Mouse (Mus musculus) lung, postnatal 0 days (tissue): ENCODE measurements at regions not wholly inside any gene's neighbourhood (a gene's known extent, or its start where the extent isn't known, plus 50 kb on each side); places are given as distances from the start of the nearest gene placed in this dataset.

ENCODE experiments used
- ATAC-seq: fragments of 200-750 bp; cut with Nextera tagmentation; 2 replicates; pipeline ENCODE4 v1.8.0; 2017; ENCODE audit warnings: moderate library complexity
- DNase-seq: peaks from one replicate; pipeline ENCODE4 v3.0.0-alpha.2; 2016; ENCODE audit warnings: low spot score
- H3K27ac ChIP-seq: fragments of 300-500 bp; sonication (generic); 2 replicates; pipeline ENCODE4 v1.5.1; 2014; ENCODE audit warnings: antibody characterized with exemption, mild to moderate bottlenecking, low read length, mixed read lengths
- H3K27me3 ChIP-seq: fragments of 300-500 bp; sonication (generic); replicated peaks from 2 replicates; pipeline ENCODE4 v1.6.1; 2014; ENCODE audit warnings: low read length, mixed read lengths; ENCODE audit not compliant: insufficient read depth
- H3K36me3 ChIP-seq: fragments of 300-500 bp; sonication (generic); 2 replicates; pipeline ENCODE4 v1.6.1; 2014; ENCODE audit warnings: low read length, mixed read lengths; ENCODE audit not compliant: insufficient read depth
- H3K4me1 ChIP-seq: fragments of 300-500 bp; sonication (generic); 2 replicates; pipeline ENCODE4 v1.6.1; 2014; ENCODE audit warnings: antibody characterized with exemption, low read depth, low read length, mixed read lengths; ENCODE audit not compliant: insufficient read depth
- H3K4me2 ChIP-seq: fragments of 300-500 bp; sonication (generic); replicated peaks from 2 replicates; pipeline ENCODE4 v1.6.1; 2014; ENCODE audit warnings: low read depth, mild to moderate bottlenecking, low read length, moderate library complexity, mixed read lengths
- H3K4me3 ChIP-seq: fragments of 300-500 bp; sonication (generic); 2 replicates; pipeline ENCODE4 v1.5.1; 2014; ENCODE audit warnings: low read depth, low read length
- H3K9ac ChIP-seq: fragments of 300-500 bp; sonication (generic); replicated peaks from 2 replicates; pipeline ENCODE4 v1.6.1; 2014; ENCODE audit warnings: low read depth, mild to moderate bottlenecking
- H3K9me3 ChIP-seq: fragments of 300-500 bp; sonication (generic); 2 replicates; pipeline ENCODE4 v1.6.1; 2016; ENCODE audit warnings: low read length, mixed read lengths
- CTCF ChIP-seq: IDR thresholded peaks from 2 replicates; pipeline ENCODE4 v1.5.1; 2016; ENCODE audit warnings: antibody characterized with exemption, mild to moderate bottlenecking
- EP300 ChIP-seq: IDR thresholded peaks from 2 replicates; pipeline ENCODE4 v1.6.1; 2016; ENCODE audit warnings: antibody characterized with exemption, mild to moderate bottlenecking, control low read depth
- WGBS: fragments of 180-500 bp; shearing (Covaris S2); extraction: QIAGEN DNeasy Blood & Tissue Kit; methylation state at CpG from one replicate; pipeline ENCODE4 v1.1.7; 2014; 5-methylcytosine and 5-hydroxymethylcytosine counted together

- WGBS: 65% methylated on average over 1 of the region's 1 CpGs
- Histone ChIP-seq H3K27ac (no peak overlapping the region), H3K27me3 (no peaks in the 10 kb centered on the region), H3K4me3 (no peak overlapping the region), H3K4me2 (no peak overlapping the region), H3K4me1 (no peaks in the 10 kb centered on the region), H3K36me3 (no peaks in the 10 kb centered on the region), H3K9ac (no peak overlapping the region), H3K9me3 (no peaks in the 10 kb centered on the region)
- DNase-seq: no peak
- ATAC-seq: no peak
- TF ChIP-seq CTCF (no peak), EP300 (no peak)
These were observed 284.7 kb downstream of the Rps24 start for GRCm38 (mm10) chr14:24771663-24772062.

- H3K27me3 ChIP-seq: no peaks in the 10 kb centered on the region
- no peaks in the 10 kb centered on the region for H3K36me3 ChIP-seq
- H3K4me2 ChIP-seq: no peak overlapping the region
- TF ChIP-seq CTCF: no peak
- no peak for TF ChIP-seq EP300
- H3K4me3 ChIP-seq: no peak overlapping the region
- 58% methylated on average over 4 of the region's 4 CpGs for WGBS
- no peak overlapping the region for H3K27ac ChIP-seq
- H3K9me3 ChIP-seq: no peaks in the 10 kb centered on the region
- ATAC-seq: peak; percentile 17; the same call in 1 of the 2 replicates
- H3K9ac ChIP-seq: no peak overlapping the region
- no peak for DNase-seq
- no peaks in the 10 kb centered on the region for H3K4me1 ChIP-seq
These were observed 285.2 kb downstream of the Rps24 start for GRCm38 (mm10) chr14:24772129-24772528.

DNA sequence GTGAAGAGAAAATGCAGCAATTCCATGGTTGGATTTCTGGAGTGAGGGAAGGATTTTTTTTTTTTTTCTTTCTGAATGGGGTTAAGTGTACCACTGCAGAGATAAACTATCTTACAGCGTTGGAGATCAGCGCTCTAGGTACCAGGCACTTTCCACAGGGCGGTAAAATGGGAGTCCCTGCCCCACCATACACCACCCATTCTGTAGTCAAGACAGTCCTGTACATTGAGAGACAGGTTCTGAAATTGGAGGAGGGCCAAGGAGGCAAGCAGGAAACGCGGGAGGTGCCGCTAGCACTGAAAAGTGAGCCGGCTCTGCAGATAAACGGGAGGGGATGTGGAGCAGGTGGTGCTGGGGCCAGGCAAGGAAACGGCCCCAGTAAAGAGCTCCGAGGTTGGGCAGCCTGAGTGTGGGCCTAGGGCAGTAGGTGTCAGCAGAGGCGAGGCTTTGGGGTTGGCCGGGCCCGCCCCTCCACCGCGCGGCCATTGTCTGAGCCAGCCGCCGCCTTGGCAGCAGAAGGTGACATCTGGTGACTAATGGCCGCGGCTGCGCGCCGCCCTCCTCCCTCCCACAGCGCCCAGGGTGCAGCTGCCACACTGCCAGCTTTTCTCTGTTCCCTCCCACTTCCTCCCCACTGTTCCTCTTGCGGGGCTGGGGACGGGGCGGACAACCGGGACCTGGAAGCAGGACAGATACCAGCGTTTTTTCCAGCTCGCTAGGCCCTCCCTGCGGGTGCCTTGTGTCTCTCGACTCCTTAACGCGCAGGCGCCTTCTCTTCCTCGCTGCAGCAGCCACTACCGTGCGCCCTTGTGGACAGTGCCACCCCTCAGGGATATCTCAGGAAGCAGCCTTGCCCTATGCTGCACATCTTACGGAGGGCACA, 292.1 kb downstream of the Rps24 start:
- H3K9me3 ChIP-seq: no peaks in the 10 kb centered on the region
- peak; percentile 91 for DNase-seq
- H3K4me2 ChIP-seq: peak overlapping the region; percentile 65
- no peaks in the 10 kb centered on the region; the same call in 1 of the 2 replicates for H3K4me1 ChIP-seq
- H3K4me3 ChIP-seq: peak overlapping the region; percentile 35
- peak overlapping the region; percentile 51 for H3K27ac ChIP-seq
- H3K27me3 ChIP-seq: no peaks in the 10 kb centered on the region
- H3K9ac ChIP-seq: 0 out of 2 replicates have a peak overlapping the region, but pooled peaks have one; percentile 12
- under 1% methylated on average over 29 of the region's 39 CpGs for WGBS
- peak; percentile 65 for TF ChIP-seq CTCF
- TF ChIP-seq EP300: peak; percentile 57; the same call in 1 of the 2 replicates
- peak; percentile 97 for ATAC-seq
- no peaks in the 10 kb centered on the region for H3K36me3 ChIP-seq

- Histone ChIP-seq H3K4me3 (no peak overlapping the region), H3K27ac (no peak overlapping the region), H3K9ac (no peak overlapping the region), H3K9me3 (no peaks in the 10 kb centered on the region), H3K4me1 (no peaks in the 10 kb centered on the region; the same call in 1 of the 2 replicates), H3K36me3 (no peaks in the 10 kb centered on the region), H3K27me3 (no peaks in the 10 kb centered on the region), H3K4me2 (no peak overlapping the region)
- DNase-seq (no peak), ATAC-seq (no peak)
- no peak for TF ChIP-seq CTCF
- no peak for TF ChIP-seq EP300
- WGBS: 88% methylated on average over 3 of the region's 3 CpGs
These were observed 294.7 kb downstream of the Rps24 start for GRCm38 (mm10) chr14:24781674-24782073.

DNA sequence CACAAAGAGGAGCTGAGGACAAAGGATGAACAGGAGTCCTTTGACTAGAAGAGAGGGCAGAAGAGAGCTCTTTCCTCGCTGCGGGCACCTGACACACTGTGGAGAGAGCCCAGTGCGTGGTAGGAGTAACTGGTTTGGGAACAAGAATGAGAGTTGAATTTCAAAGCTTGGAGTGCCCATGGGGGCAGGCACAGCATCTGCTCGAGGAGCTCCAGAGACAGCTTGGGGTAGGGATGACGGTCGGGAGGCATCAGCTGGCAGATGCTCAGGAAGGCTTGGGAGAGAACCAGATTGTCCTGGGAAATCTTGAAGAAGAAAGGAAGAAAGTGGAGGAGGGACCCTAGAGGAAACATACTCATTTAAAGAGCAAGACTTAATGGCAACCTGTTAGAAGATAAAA, 297.0 kb downstream of the Rps24 start:
- Histone ChIP-seq H3K27ac (no peak overlapping the region), H3K9me3 (no peaks in the 10 kb centered on the region), H3K4me3 (no peak overlapping the region), H3K36me3 (no peaks in the 10 kb centered on the region), H3K27me3 (no peaks in the 10 kb centered on the region), H3K9ac (no peak overlapping the region), H3K4me1 (no peaks in the 10 kb centered on the region; the same call in 1 of the 2 replicates), H3K4me2 (no peak overlapping the region)
- no peak for ATAC-seq
- WGBS: 69% methylated on average over 6 of the region's 6 CpGs
- TF ChIP-seq CTCF (no peak), EP300 (no peak)
- no peak for DNase-seq

GRCm38 (mm10) chr14:24785452-24785851, 298.5 kb downstream of the Rps24 start:
- Histone ChIP-seq H3K4me3 (no peak overlapping the region), H3K4me1 (no peaks in the 10 kb centered on the region), H3K27ac (no peak overlapping the region), H3K9ac (no peak overlapping the region), H3K4me2 (no peak overlapping the region), H3K9me3 (no peaks in the 10 kb centered on the region), H3K27me3 (no peaks in the 10 kb centered on the region), H3K36me3 (no peaks in the 10 kb centered on the region)
- TF ChIP-seq CTCF (no peak), EP300 (no peak)
- ATAC-seq (no peak), DNase-seq (no peak)
- 68% methylated on average over 5 of the region's 5 CpGs for WGBS
